28 mouse cellular contexts compared by ENCODE assay signal in genomic region chr8:125866125-125866524, GRCm38 (mm10). TPM values are rescaled to one million over a fixed set of nuclear protein-coding genes. Genes with fewer than 3 reads are reported as not detected.
DNase-seq lines count a peak whose midpoint lies in the region; ATAC-seq and TF ChIP-seq lines count a peak whose summit lies in the region.
"Had no signal": no experiment of that assay in that cellular context is flagged by ENCODE, and none has a peak within 500 bp of the region (broad histone marks: within the 10 kb centered on the region; RNA-seq: fewer than 3 reads in every experiment).

No protein-coding gene starts in this region.

- no peaks in the 10 kb centered on the region for H3K27me3 ChIP-seq in intestine, postnatal 0 days (replicated peaks; ENCODE audit: control insufficient read depth, insufficient read depth, low read length)
- H3K27me3 ChIP-seq in intestine, embryonic 15.5 days (replicated peaks), result no peaks in the 10 kb centered on the region
- H3K27me3 ChIP-seq in midbrain, postnatal 0 days (ENCODE audit: insufficient read depth, low read length), result no peaks in the 10 kb centered on the region
- H3K27me3 ChIP-seq in midbrain, embryonic 15.5 days (replicated peaks), result no peaks in the 10 kb centered on the region
- H3K27me3 ChIP-seq: heart, embryonic 15.5 days; hindbrain, embryonic 15.5 days; stomach, embryonic 15.5 days had no signal

- ATAC-seq in intestine, postnatal 0 days, result no peak
- ATAC-seq in intestine, embryonic 15.5 days, result no peak
- no peak for ATAC-seq in midbrain, postnatal 0 days (ENCODE audit: low FRiP score)
- ATAC-seq in midbrain, embryonic 15.5 days (replicated peaks), result no peak
- ATAC-seq: activated CD4-positive, CD25-positive, alpha-beta regulatory T cell, adult 4 months; intestine, embryonic 16.5 days; midbrain, embryonic 13.5 days had no signal

- H3K4me1 ChIP-seq in intestine, postnatal 0 days (replicated peaks; ENCODE audit: control insufficient read depth, insufficient read depth, low read length), result no peaks in the 10 kb centered on the region
- 0 out of 2 replicates have a peak, but pooled peaks cover 8% of the 10 kb centered on the region for H3K4me1 ChIP-seq in intestine, embryonic 15.5 days (replicated peaks)
- H3K4me1 ChIP-seq in midbrain, postnatal 0 days (ENCODE audit: insufficient read depth, low read length), result no peaks in the 10 kb centered on the region
- peaks cover 14% of the 10 kb centered on the region for H3K4me1 ChIP-seq in midbrain, embryonic 15.5 days

- WGBS in intestine, postnatal 0 days, result 68% methylated on average over 12 of the region's 12 CpGs
- WGBS in intestine, embryonic 15.5 days, result 65% methylated on average over 12 of the region's 12 CpGs
- 87% methylated on average over 12 of the region's 12 CpGs for WGBS in midbrain, postnatal 0 days
- WGBS in midbrain, embryonic 15.5 days, result 87% methylated on average over 12 of the region's 12 CpGs

- no peaks in the 10 kb centered on the region for H3K36me3 ChIP-seq in intestine, postnatal 0 days (ENCODE audit: control insufficient read depth, insufficient read depth)
- no peaks in the 10 kb centered on the region for H3K36me3 ChIP-seq in intestine, embryonic 15.5 days
- H3K36me3 ChIP-seq in midbrain, postnatal 0 days (ENCODE audit: insufficient read depth, low read length), result peaks cover 15% of the 10 kb centered on the region; the same call in 1 of the 2 replicates
- no peaks in the 10 kb centered on the region for H3K36me3 ChIP-seq in midbrain, embryonic 15.5 days (replicated peaks)
- H3K36me3 ChIP-seq: embryonic facial prominence, embryonic 10.5 days; forebrain, embryonic 10.5 days; heart, embryonic 15.5 days; stomach, embryonic 15.5 days had no signal

- DNase-seq in midbrain, postnatal 0 days (ENCODE audit: low spot score), result no peak
- DNase-seq in R1 (ENCODE audit: low read depth, low spot score) (peak; percentile 41), liver (no peak)
- no peak for DNase-seq in frontal cortex, postnatal 10 days (ENCODE audit: low spot score in 2 of 2)
- DNase-seq: adrenal gland, adult 8-10 months; cerebellum, adult 9-10 months; heart, postnatal 4 days; kidney, postnatal 4 days; retina, postnatal 1 day; right cerebral cortex, postnatal 4 days; thymus, adult 2 months; thymus, postnatal 4 days had no signal

- TF ChIP-seq CTCF in intestine, postnatal 0 days (IDR thresholded peaks at IDR 0.05; ENCODE audit: low read depth), result peak; percentile 47
- TF ChIP-seq CTCF in midbrain, postnatal 0 days (IDR thresholded peaks at IDR 0.05), result peak; percentile 47

- H3K9me3 ChIP-seq in intestine, postnatal 0 days (ENCODE audit: control insufficient read depth), result no peaks in the 10 kb centered on the region
- no peaks in the 10 kb centered on the region for H3K9me3 ChIP-seq in intestine, embryonic 15.5 days
- no peaks in the 10 kb centered on the region for H3K9me3 ChIP-seq in midbrain, postnatal 0 days (ENCODE audit: low read length)
- no peaks in the 10 kb centered on the region for H3K9me3 ChIP-seq in midbrain, embryonic 15.5 days
- H3K9me3 ChIP-seq: embryonic facial prominence, embryonic 10.5 days; forebrain, embryonic 10.5 days; heart, embryonic 15.5 days; hindbrain, embryonic 15.5 days; midbrain, embryonic 13.5 days; neural tube, embryonic 13.5 days; stomach, embryonic 15.5 days had no signal

- H3K4me3 ChIP-seq in intestine, postnatal 0 days (ENCODE audit: low read depth, low read length), result no peak overlapping the region
- no peak overlapping the region for H3K4me3 ChIP-seq in intestine, embryonic 15.5 days (replicated peaks)
- H3K4me3 ChIP-seq in midbrain, postnatal 0 days (ENCODE audit: low read depth, low read length), result no peak overlapping the region
- H3K4me3 ChIP-seq in midbrain, embryonic 15.5 days, result no peak overlapping the region
- H3K4me3 ChIP-seq: embryonic facial prominence, embryonic 10.5 days; forebrain, embryonic 10.5 days; heart, embryonic 15.5 days; hindbrain, embryonic 15.5 days; left cerebral cortex, adult 2 months; midbrain, embryonic 13.5 days; myocyte; neural tube, embryonic 13.5 days; stomach, embryonic 15.5 days had no signal

- H3K4me2 ChIP-seq in intestine, postnatal 0 days (replicated peaks; ENCODE audit: low read depth), result no peak overlapping the region
- no peak overlapping the region for H3K4me2 ChIP-seq in intestine, embryonic 15.5 days (replicated peaks)
- H3K4me2 ChIP-seq in midbrain, postnatal 0 days (ENCODE audit: low read depth, low read length, poor library complexity, severe bottlenecking), result no peak overlapping the region
- no peak overlapping the region for H3K4me2 ChIP-seq in midbrain, embryonic 15.5 days
- H3K4me2 ChIP-seq: heart, embryonic 15.5 days; hindbrain, embryonic 15.5 days; midbrain, embryonic 13.5 days; neural tube, embryonic 13.5 days; stomach, embryonic 15.5 days had no signal

- no peak overlapping the region for H3K9ac ChIP-seq in intestine, postnatal 0 days (ENCODE audit: low read depth, low read length)
- no peak overlapping the region for H3K9ac ChIP-seq in intestine, embryonic 15.5 days
- no peak overlapping the region for H3K9ac ChIP-seq in midbrain, postnatal 0 days (replicated peaks; ENCODE audit: low read length, poor library complexity, severe bottlenecking)
- H3K9ac ChIP-seq in midbrain, embryonic 15.5 days, result no peak overlapping the region
- H3K9ac ChIP-seq: heart, embryonic 15.5 days; hindbrain, embryonic 15.5 days; liver, embryonic 14.5 days; midbrain, embryonic 13.5 days; neural tube, embryonic 13.5 days; stomach, embryonic 15.5 days had no signal

- H3K27ac ChIP-seq in intestine, postnatal 0 days (ENCODE audit: low read depth, low read length), result no peak overlapping the region
- H3K27ac ChIP-seq in intestine, embryonic 15.5 days, result no peak overlapping the region
- H3K27ac ChIP-seq in midbrain, postnatal 0 days (ENCODE audit: low read depth, low read length), result no peak overlapping the region
- no peak overlapping the region for H3K27ac ChIP-seq in midbrain, embryonic 15.5 days
- H3K27ac ChIP-seq: embryonic facial prominence, embryonic 10.5 days; forebrain, embryonic 10.5 days; heart, embryonic 15.5 days; hindbrain, embryonic 15.5 days; left cerebral cortex, adult 2 months; liver, embryonic 14.5 days; midbrain, embryonic 13.5 days; neural tube, embryonic 13.5 days; stomach, embryonic 15.5 days had no signal

RNA-seq across cellular contexts. Expression of gene Pcnx2, which starts 32.0 kb away (rescaled TPM):
- 0.04 and 0.29 TPM in 2 replicates for polyA plus RNA-seq in intestine, postnatal 0 days (2015; fragmentation: Nextera tagmentation; extraction: Ambion mirVana)
- polyA plus RNA-seq in intestine, embryonic 15.5 days (2015; fragmentation: Nextera tagmentation; extraction: Ambion mirVana), result 0.11 and 0.13 TPM in 2 replicates
- 15.7 and 16.4 TPM in 2 replicates for total RNA-seq in midbrain, postnatal 0 days (2014; rRNA removed)
- 2.6 and 3.2 TPM in 2 replicates for polyA plus RNA-seq in midbrain, postnatal 0 days (2015; fragmentation: Nextera tagmentation; extraction: Ambion mirVana)
- 6.2 and 7.5 TPM in 2 replicates for polyA plus RNA-seq in midbrain, embryonic 15.5 days (2015; fragmentation: Nextera tagmentation; extraction: Ambion mirVana)
- polyA plus RNA-seq: C2C12 had no signal

RNA-seq across cellular contexts. Expression of gene Map3k21, which starts 44.1 kb away (rescaled TPM):
- polyA plus RNA-seq in intestine, postnatal 0 days (2015; fragmentation: Nextera tagmentation; extraction: Ambion mirVana), result 4.5 and 5.1 TPM in 2 replicates
- 4.2 and 4.5 TPM in 2 replicates for polyA plus RNA-seq in intestine, embryonic 15.5 days (2015; fragmentation: Nextera tagmentation; extraction: Ambion mirVana)
- 2.8 and 3.5 TPM in 2 replicates for total RNA-seq in midbrain, postnatal 0 days (2014; rRNA removed)
- polyA plus RNA-seq in midbrain, postnatal 0 days (2015; fragmentation: Nextera tagmentation; extraction: Ambion mirVana), result 0.85 and 0.98 TPM in 2 replicates
- 0.60 and 0.72 TPM in 2 replicates for polyA plus RNA-seq in midbrain, embryonic 15.5 days (2015; fragmentation: Nextera tagmentation; extraction: Ambion mirVana)
- polyA plus RNA-seq: activated CD4-positive, CD25-positive, alpha-beta regulatory T cell, adult 4 months; C2C12; forebrain, embryonic 10.5 days; myocyte had no signal
